Mouse (Mus musculus) liver, postnatal 0 days (tissue): ENCODE measurements around the gene Zfp13.

Experiments used
- CTCF ChIP-seq: sonication (generic); IDR thresholded peaks from 2 replicates; pipeline ENCODE4 v1.5.1; 2016; ENCODE audit warnings: antibody characterized with exemption, low read depth
- EP300 ChIP-seq: IDR thresholded peaks from 2 replicates; pipeline ENCODE4 v1.6.1; 2016; ENCODE audit warnings: antibody characterized with exemption, low read depth, mild to moderate bottlenecking

GRCm38 (mm10) chr17:23571084-23571483, 28.2 kb downstream of the Zfp13 start:
- TF ChIP-seq EP300, result no peak
- peak; percentile 35 for TF ChIP-seq CTCF
